15 mouse cellular contexts compared by ENCODE assay signal in the genomic region with DNA sequence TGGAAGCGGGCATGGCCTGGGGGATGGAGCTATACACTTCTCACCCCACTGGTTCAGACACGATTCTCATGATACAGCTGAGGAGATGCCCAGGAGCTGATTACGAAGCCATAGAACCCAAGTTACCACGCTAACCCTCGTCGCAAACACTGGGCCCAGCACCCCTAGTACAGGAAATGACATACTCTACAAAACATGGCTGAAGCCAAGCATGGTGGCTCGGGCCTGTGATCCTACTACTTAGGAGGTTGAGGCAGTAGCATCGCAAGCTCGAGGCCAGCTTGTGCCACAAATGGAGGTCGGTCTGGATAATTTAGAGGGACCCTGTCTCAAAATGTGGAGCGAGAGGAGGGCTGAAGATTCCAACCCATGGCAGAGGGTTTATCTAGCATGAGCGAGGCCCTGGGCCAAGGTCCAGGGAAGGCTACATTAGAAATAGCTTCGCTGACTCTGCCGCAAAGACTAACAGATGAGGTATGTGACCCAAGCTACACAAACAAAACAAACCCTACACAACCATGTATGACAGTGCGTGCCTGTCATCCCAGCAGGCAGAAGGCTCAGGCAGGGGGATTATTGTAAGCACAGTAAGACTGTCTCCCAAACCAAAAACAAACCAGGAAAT. TPM values are rescaled to one million over a fixed set of nuclear protein-coding genes. Genes with fewer than 3 reads are reported as not detected.
DNase-seq lines count a peak whose midpoint lies in the region; ATAC-seq lines count a peak whose summit lies in the region.
"Had no signal": no experiment of that assay in that cellular context is flagged by ENCODE, and none has a peak within 500 bp of the region (broad histone marks: within the 10 kb centered on the region; RNA-seq: fewer than 3 reads in every experiment).

No protein-coding gene starts in this region.

- H3K9me3 ChIP-seq in heart, embryonic 16.5 days (replicated peaks; ENCODE audit: control insufficient read depth, low read length) = no peaks in the 10 kb centered on the region
- H3K9me3 ChIP-seq in lung, embryonic 16.5 days (ENCODE audit: control insufficient read depth, low read length) = no peaks in the 10 kb centered on the region
- H3K9me3 ChIP-seq in stomach, embryonic 15.5 days = no peaks in the 10 kb centered on the region
- H3K9me3 ChIP-seq: embryonic facial prominence, embryonic 12.5 days; G1E had no signal

- no peak for ATAC-seq in heart, embryonic 16.5 days (replicated peaks; ENCODE audit: extremely low read depth, insufficient read depth, low FRiP score)
- no peak for ATAC-seq in lung, embryonic 16.5 days (ENCODE audit: low read depth)
- ATAC-seq in stomach, embryonic 15.5 days (ENCODE audit: insufficient read depth, low FRiP score, low read depth) = no peak
- ATAC-seq: forebrain, embryonic 16.5 days had no signal

- peak overlapping the region; percentile 22; the same call in 1 of the 2 replicates for H3K4me2 ChIP-seq in heart, embryonic 16.5 days (ENCODE audit: low read depth, low read length)
- peak overlapping the region; percentile 52 for H3K4me2 ChIP-seq in lung, embryonic 16.5 days (ENCODE audit: low read depth, low read length)
- H3K4me2 ChIP-seq in stomach, embryonic 15.5 days = no peak overlapping the region
- H3K4me2 ChIP-seq: embryonic facial prominence, embryonic 12.5 days had no signal

- 74% methylated on average over 15 of the region's 15 CpGs for WGBS in heart, embryonic 16.5 days
- WGBS in lung, embryonic 16.5 days = 69% methylated on average over 15 of the region's 15 CpGs
- WGBS in stomach, embryonic 15.5 days = 78% methylated on average over 15 of the region's 15 CpGs

- no peaks in the 10 kb centered on the region for H3K27me3 ChIP-seq in heart, embryonic 16.5 days (ENCODE audit: control insufficient read depth, insufficient read depth, low read length)
- H3K27me3 ChIP-seq in lung, embryonic 16.5 days (ENCODE audit: control insufficient read depth, insufficient read depth, low read depth, low read length) = no peaks in the 10 kb centered on the region
- no peaks in the 10 kb centered on the region for H3K27me3 ChIP-seq in stomach, embryonic 15.5 days (replicated peaks)
- H3K27me3 ChIP-seq: embryonic facial prominence, embryonic 12.5 days had no signal

- no peak overlapping the region for H3K4me3 ChIP-seq in heart, embryonic 16.5 days (ENCODE audit: low read length)
- peak overlapping the region; percentile 47 for H3K4me3 ChIP-seq in lung, embryonic 16.5 days (ENCODE audit: low read length)
- H3K4me3 ChIP-seq in stomach, embryonic 15.5 days (replicated peaks) = no peak overlapping the region
- H3K4me3 ChIP-seq: embryonic facial prominence, embryonic 12.5 days had no signal

- peak overlapping the region; percentile 33 for H3K27ac ChIP-seq in heart, embryonic 16.5 days (ENCODE audit: low read length)
- no peak overlapping the region for H3K27ac ChIP-seq in lung, embryonic 16.5 days (ENCODE audit: low read length)
- 0 out of 2 replicates have a peak overlapping the region, but pooled peaks have one; percentile 61 for H3K27ac ChIP-seq in stomach, embryonic 15.5 days
- H3K27ac ChIP-seq: embryonic facial prominence, embryonic 12.5 days; macrophage had no signal

- H3K9ac ChIP-seq in heart, embryonic 16.5 days (ENCODE audit: low read length) = no peak overlapping the region
- H3K9ac ChIP-seq in lung, embryonic 16.5 days (ENCODE audit: low read length) = no peak overlapping the region; the same call in 1 of the 2 replicates
- H3K9ac ChIP-seq in stomach, embryonic 15.5 days = no peak overlapping the region
- H3K9ac ChIP-seq: embryonic facial prominence, embryonic 12.5 days had no signal

- intact Hi-C loops in heart, postnatal 25 days (cut with DNase I) = no loop called here

- peaks cover 52% of the 10 kb centered on the region for H3K4me1 ChIP-seq in heart, embryonic 16.5 days (ENCODE audit: control insufficient read depth, insufficient read depth, low read length)
- peaks cover 72% of the 10 kb centered on the region for H3K4me1 ChIP-seq in lung, embryonic 16.5 days (replicated peaks; ENCODE audit: control insufficient read depth, insufficient read depth, low read length)
- peaks cover 55% of the 10 kb centered on the region for H3K4me1 ChIP-seq in stomach, embryonic 15.5 days

- 0 out of 2 replicates have a peak, but pooled peaks cover 2% of the 10 kb centered on the region for H3K36me3 ChIP-seq in heart, embryonic 16.5 days (ENCODE audit: control insufficient read depth, insufficient read depth)
- H3K36me3 ChIP-seq in lung, embryonic 16.5 days (ENCODE audit: control insufficient read depth, insufficient read depth, low read length) = peaks cover 5% of the 10 kb centered on the region; the same call in 1 of the 2 replicates
- H3K36me3 ChIP-seq in stomach, embryonic 15.5 days = no peaks in the 10 kb centered on the region
- H3K36me3 ChIP-seq: embryonic facial prominence, embryonic 12.5 days had no signal

- peak; percentile 42 for DNase-seq in adrenal gland, adult 2 months
- DNase-seq in adrenal gland, postnatal 10 days = no peak
- DNase-seq in heart, postnatal 25 days (ENCODE audit: low spot score) = no peak
- no peak for DNase-seq in lung, postnatal 36 days
- no peak for DNase-seq in ovary, postnatal 14 days (ENCODE audit: low spot score)
- DNase-seq: spleen, adult 18-20 months had no signal

RNA-seq across cellular contexts. Expression of a gene that starts 8.8 kb away (rescaled TPM):
- 100 to 1,000 TPM; 120 to 197 TPM for total RNA-seq in adrenal gland, adult 2 months (2021)
- 146 and 154 TPM in 2 replicates for polyA plus RNA-seq in adrenal gland, adult 2 months (2012; rRNA removed)
- total RNA-seq in adrenal gland, postnatal 10 days (2021) = 100 to 1,000 TPM; 102 to 133 TPM
- 11.4 and 14.6 TPM in 2 replicates for polyA plus RNA-seq in heart, embryonic 16.5 days (2015; fragmentation: Nextera tagmentation; extraction: Ambion mirVana)
- total RNA-seq in heart, postnatal 25 days (2021) = 10 to 100 TPM; 39.8 to 45.4 TPM
- 38.3 and 39.6 TPM in 2 replicates for polyA plus RNA-seq in lung, embryonic 16.5 days (2015; fragmentation: Nextera tagmentation; extraction: Ambion mirVana)
- polyA plus RNA-seq in stomach, embryonic 15.5 days (2015; fragmentation: Nextera tagmentation; extraction: Ambion mirVana) = 14.4 and 15.3 TPM in 2 replicates

RNA-seq across cellular contexts. Expression of a gene that starts 45.2 kb away (rescaled TPM):
- 10 to 100 TPM; 22.2 to 29.5 TPM for total RNA-seq in adrenal gland, adult 2 months (2021)
- 26.3 and 26.9 TPM in 2 replicates for polyA plus RNA-seq in adrenal gland, adult 2 months (2012; rRNA removed)
- total RNA-seq in adrenal gland, postnatal 10 days (2021) = 10 to 100 TPM; 31.6 TPM
- polyA plus RNA-seq in heart, embryonic 16.5 days (2015; fragmentation: Nextera tagmentation; extraction: Ambion mirVana) = 10.5 and 12.4 TPM in 2 replicates
- 10 to 100 TPM; 32.6 to 36.7 TPM for total RNA-seq in heart, postnatal 25 days (2021)
- 14.9 and 15.1 TPM in 2 replicates for polyA plus RNA-seq in lung, embryonic 16.5 days (2015; fragmentation: Nextera tagmentation; extraction: Ambion mirVana)
- 15.1 and 15.6 TPM in 2 replicates for polyA plus RNA-seq in stomach, embryonic 15.5 days (2015; fragmentation: Nextera tagmentation; extraction: Ambion mirVana)
- total RNA-seq: G1E; granulocyte monocyte progenitor cell, adult 5-6 weeks; monocyte, adult 5-6 weeks had no signal
